Mouse (Mus musculus) cerebellum, adult 8-10 months (tissue): Measurements from ENCODE around the gene Sppl2a.
"Not testable (repeated sequence)": the region's sequence is repeated elsewhere in the genome, so short reads cannot be mapped to it uniquely, and the experiment has no call there.

Source experiments
- DNase-seq: peaks from one replicate; pipeline ENCODE4 v3.0.0; 2022

The Sppl2a gene

DNA sequence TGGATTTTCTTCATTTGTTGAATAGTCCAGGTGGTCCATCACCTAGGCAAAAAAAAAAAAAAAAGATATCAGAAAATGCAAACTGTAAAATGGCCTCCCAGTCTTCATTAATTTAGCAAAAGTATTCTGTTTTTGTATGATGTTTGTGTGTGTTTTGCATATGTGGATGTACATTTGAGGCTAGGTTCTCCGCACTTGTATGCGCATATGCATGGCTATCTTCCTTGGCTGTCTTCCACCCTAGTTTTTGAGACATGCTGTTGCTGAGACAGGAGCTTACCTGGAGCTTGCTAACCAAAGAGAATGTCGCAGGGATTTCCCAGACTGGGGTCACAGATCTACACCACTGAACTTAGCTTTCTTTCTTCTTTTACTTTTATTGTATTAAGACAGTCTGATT, 38.8 kb downstream of the Sppl2a start:
- no peak for DNase-seq

DNA sequence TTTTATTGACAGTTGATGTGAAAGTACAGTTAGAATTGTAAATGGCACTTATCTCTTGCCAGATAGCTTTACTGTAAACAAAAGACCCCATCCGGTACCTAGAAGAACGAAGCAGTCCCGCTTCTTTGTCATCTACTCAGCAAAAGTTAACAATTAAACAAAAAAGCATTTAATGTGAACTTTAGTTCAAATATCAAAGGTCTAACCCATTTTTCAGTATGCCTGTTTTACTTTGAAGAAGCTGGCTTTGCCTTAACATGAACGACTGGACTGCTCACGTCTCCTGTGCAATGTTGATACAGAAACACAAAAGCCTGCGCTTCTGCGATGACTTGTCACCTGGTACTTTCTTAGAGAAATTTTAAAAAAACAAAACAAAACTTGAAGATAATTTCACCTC, 40.7 kb downstream of the Sppl2a start:
- no peak for DNase-seq

DNA sequence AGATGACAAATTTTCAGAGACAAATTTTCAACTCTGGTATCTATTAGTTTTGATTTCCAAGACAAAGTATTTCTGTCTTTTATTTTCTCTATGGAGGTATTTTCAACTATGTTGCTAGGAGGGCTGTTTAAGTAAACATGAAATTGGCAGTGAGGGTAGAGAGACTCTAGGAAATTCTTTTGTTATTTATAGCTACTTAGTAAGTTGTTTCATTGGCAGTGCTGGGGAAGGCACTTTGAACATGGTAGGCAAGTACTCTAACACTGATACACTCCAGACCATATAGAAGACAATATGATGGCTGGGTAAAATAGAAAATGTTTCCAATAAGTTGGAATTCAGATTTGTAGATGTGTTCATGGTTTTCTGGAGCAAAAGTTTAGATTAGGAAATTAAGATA, 41.3 kb downstream of the Sppl2a start:
- no peak for DNase-seq

DNA sequence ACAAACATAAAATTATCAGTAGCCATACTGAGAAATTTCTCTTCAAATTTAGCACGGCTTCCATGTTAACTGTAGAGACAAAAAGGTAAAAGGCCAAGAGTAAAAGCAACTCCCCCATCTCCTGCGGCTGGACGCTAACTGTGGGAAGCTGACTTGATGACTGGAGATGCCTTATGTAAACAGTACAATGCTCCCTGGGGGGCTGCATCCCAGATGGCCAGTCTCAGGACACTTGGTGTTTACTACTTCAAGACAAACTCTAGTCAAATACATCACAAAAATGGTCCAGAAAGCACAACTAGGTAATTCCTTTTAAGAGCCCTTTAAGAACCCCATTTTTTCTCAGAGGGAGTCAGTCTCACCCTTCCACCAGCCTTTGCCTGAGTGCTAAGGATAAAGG, 45.9 kb downstream of the Sppl2a start:
- DNase-seq: no peak

DNA sequence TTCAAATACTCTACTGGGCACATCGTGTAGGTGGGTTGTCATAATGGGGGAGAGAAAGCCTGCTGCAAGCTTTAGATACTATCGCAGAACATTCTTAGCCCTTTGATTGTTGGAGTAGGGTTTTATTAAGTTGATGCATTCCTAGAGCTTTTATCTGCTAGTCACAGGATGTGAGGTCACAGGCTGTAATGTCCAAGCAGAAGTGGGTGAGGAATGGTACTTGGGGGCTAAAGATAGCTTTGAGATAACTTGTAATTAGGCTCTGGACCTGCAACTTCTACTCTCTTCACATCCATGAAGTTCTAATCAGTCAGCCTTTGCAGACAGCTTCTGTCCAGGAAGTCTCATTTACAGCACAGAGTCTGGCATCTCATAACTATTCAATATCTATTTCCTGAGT, 47.2 kb downstream of the Sppl2a start:
- DNase-seq: no peak

DNA sequence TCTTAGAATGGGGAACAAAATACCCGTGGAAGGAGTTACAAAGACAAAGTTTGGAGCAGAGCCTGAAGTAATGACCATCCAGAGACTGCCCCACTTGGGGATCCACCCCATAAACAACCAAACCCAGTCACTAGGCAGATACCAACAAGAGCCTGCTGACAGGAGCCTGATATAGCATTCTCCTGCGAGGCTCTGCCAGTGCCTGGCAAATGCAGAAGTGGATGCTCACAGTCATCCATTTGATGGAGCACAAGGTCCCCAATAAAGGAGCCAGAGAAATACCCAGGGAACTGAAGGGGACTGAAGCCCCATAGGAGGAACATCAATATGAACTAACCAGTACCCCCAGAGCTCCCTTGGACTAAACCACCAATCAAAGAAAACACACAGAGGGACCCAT, 50.3 kb downstream of the Sppl2a start:
- not testable (repeated sequence) for DNase-seq

DNA sequence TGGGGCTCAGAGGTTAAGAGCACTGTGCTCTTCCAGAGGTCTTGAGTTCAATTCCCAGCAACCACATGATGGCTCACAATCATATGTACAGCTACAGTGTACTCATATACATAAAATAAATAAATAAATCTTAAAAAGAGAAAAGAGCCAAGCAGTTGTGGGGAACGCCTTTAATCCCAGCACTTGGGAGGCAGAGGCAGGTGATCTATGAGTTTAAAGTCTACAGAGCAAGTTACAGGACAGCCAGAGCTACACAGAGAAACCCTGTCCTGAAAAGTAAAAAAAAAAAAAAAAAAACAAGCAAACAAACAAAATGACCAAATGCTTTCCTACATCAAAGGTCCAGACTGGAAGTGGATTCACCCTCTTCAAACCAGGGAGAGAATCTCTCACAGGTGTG, 55.0 kb downstream of the Sppl2a start:
- DNase-seq: no peak

DNA sequence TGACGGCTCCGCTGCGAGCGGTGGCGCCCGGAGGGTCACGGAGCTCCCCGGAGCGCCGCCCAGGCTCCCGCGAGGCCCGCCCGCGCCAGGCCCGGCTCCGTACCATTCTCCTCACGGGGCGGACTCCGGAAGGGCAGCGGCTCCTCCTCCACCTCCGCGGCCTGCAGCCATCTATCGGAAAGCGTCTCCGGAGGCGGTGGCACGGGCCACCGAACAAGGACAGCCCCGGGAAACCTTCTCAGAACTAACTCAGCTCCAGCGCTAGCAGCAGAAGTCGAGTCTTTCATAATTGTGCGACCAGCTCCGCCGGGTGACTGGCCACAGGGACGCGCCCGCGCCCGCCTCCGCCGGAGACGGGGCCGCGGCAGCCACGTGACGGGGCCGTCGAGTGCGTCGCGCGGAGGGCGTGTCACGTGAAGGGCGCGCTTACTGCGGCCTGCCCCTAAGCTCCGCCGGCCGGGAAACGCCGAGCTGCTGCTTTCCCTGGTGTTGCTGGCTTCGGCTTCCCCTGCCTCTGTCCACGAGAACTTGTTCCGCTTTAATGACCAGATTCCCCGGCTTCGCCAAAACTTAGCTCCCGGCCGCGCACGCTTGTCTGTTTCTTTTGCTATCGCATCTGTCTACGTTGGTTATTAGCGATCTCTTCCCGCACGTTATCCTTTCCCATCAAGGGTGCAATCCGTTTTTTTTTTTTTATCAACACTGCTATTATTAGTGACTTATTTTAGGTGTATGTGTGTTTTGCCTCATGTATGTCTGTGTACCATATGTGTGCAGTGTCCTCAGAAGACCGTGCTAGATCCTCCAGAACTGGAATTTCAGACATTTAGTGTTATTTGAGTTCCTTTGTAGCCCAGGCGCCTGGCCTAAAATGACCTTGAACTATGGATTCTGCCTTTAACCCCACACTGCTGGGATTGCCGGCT, 56.9 kb downstream of the Sppl2a start, which contains the start of gene Trpm7:
TSS of gene Trpm7 (minus strand) at position 360 of the 926 bp plus-strand sequence.
- peak; percentile 89 for DNase-seq

DNA sequence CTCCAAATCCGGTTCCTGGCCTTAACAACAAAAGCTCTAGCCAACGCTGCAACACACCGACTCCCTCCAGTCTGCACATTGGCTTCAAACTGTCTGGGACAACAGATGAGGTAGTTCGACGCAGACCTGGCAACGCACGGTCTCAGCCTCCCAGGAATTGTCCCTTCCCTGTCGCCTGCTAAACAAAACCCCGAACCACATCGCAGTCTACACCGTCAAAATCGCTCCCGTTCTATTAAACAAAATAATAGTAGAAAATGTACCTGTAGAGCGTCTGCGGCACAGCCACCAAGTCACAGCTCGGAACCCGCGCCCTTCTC, 57.6 kb downstream of the Sppl2a start:
- DNase-seq: peak; percentile 38

DNA sequence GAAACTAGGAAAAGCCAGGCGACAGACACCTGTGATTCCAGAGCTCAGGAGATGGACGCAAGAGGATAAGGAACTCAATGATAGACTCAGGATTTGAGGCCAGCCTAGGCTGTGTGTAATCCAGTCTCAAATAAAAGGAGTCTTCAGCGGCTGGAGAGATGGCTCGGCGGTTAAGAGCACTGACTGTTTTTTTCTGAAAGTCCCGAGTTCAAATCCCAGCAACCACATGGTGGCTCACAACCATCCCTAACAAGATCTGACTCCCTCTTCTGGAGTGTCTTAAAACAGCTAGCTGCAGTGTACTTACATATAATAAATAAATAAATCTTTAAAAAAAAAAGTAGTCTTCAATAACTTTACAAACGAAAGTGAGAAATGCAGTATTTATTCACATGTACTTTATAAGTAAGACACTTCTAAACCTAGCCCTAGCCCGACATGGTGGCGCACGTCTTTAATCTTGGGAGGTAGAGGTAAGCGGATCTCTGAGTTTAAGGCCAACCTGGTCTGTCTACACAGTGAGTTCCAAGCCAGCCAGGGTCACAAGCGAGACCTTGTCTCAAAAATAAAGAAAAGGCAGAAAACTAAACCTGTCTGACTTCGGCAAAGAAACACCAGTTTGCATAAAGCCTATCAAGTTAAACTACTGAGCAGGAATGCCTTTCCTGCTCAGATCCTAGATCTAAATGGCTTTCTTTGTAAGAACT, 58.1 kb downstream of the Sppl2a start:
- DNase-seq: peak; percentile 11

DNA sequence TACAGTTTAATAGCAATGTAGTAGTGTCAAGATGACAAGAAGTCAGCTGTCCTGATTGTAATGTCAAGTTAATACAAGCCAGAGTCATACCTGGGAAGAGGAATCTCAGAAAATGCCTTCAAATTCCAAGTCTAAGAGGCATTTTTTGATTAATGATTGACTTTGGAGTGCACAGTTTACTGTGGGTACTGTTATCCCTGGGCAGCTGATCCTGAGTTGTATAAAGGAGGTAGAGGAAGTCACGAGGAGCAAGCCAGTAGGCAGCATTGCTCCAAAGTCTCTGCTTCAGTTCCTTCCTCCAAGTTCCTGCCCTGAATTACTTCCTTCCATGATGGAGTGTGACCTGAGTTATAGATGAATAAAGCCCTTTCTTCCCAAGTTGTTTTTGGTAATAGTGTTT, 66.7 kb downstream of the Sppl2a start:
- DNase-seq: no peak

DNA sequence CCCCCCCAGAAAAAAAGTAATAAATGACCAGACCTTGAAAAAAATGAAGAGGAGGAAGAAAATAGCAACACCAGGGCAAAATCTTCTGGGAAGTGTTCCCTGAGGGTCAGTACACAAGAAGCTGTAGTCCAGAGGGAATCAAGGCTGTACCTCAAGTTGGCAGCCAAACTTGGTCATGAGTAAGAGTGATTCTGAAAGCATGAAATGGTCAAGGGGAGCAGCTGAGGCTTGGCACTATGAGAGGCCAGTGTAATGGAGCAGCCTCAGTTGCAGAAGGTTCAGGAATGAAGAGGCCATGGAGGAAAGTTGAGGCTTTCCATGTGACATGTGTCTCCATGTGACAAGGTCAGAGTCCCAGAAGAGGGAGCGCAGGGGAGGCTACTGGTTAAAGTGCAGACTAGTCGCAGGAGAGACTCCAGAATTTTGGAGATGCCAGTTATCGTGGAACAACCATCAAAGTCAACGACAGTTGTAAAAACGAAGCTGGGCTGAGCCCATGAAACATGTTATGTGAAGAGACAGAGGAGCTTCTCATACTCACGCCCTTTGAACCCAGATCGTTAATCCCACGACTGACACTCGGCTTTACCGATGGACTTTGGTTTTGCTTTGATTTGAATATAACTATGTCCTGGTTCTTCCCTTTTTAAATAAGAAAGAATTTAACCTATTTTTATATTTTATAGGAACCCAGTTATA, 67.4 kb downstream of the Sppl2a start:
- no peak for DNase-seq

DNA sequence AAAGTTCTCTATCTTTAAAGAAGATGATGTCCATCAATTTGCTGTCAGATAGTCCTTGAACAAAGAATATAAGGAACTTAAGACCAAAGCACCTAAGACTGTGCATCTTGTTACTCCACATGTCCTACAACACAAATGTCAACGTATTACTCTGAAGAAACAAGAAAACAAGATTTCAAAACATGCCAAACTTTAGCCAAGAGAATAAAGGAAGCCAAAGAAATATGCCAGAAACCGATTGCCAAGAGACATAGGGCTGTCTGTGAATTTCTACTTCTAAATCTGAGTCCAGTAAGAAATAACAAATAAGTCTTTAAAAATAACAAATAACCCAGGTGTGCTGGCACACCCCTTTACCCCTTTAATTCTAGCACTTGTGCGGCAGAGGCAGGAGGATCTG, 68.0 kb downstream of the Sppl2a start:
- no peak for DNase-seq

DNA sequence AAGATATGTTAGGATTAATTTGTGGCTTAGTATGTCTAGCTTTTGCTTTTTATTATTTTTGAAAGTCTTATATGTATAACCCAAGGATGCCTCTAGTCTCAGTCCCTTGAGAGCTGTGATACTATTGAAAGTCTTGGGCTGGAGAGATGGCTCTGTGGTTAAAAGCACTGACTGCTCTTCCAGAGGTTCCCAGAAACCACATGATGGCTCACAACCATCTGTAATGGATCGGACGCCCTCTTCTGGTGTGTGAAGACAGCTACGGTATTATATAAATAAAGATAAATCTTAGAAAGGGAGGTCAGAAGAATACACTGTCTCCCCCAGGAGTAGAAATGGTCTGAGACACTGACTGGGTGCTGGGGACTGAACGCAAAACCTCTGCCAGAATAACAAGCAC, 88.3 kb downstream of the Sppl2a start:
- no peak for DNase-seq
